Mouse (Mus musculus) leukemia stem cell, adult 10-12 weeks (primary cell): ENCODE measurements around the gene Elmo3. TPM values are rescaled to one million over a fixed set of nuclear protein-coding genes. Genes with fewer than 3 reads are reported as not detected.

Experiments used
- polyA plus RNA-seq: library from polyadenylated mRNA; stranded (reverse); fragments of >175 nt; gene quantifications from 2 replicates; pipeline ENCODE4 v1.2.3, GENCODE M21; 2012; ENCODE audit warnings: low replicate concordance

The Elmo3 gene
- 1.1 and 2.1 TPM in 2 replicates for polyA plus RNA-seq

GRCm38 (mm10) chr8:105305211-105306145, at the start of gene Elmo3:
Gene Elmo3 (plus strand): TSS chr8:105305601.

DNA sequence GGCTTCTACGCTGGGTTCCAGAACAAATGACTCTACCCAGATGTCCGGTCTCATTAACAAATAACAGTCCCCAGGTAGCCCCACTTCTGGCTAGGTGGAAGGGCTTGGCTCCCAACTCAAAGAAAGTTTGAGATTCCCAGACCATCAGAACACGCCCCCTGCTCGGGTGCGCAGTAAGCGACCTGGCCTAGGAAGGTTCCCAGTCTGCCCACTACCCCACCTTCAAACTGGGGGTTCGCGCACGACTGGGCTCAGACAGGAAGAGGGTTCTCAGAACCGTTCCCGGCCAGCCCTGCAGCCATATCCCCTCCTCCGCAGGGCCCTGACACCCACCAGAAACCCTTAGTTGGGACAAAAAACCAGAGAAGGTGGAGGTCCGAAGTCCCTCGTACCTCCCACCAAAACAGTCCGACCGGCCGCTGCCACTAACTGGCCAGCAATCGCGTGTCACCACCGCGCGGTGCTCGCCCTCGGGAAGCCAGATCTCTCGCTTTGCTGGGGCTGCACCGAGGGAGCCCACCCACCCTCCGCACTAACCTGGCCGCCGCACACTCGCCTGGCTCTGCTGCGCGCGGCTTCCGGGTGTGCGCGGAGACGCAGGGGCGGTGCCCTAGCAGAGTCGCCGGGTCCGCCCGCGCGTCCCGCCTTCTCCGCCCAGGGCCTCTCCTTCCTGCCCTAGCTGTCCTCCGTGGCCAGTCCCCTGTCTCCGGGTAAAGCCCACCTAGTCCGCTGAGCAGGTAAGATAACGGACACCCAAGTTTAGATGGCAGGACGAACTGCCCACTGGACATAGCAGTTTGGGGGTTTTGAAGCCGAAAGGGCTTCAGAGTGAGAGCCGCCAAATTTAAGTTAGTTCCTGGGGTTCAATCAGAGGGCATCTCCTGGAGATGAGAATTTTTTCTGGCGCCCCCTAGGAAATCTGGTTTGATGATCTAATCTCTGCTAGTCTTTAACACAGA, 41.1 kb upstream of the Elmo3 start, which contains the start of the genes Tradd and Fbxl8:
TSS of gene Tradd (minus strand) at position 586 of the 959 bp plus-strand sequence.
TSS of gene Fbxl8 (plus strand) at position 625 of the 959 bp plus-strand sequence.

DNA sequence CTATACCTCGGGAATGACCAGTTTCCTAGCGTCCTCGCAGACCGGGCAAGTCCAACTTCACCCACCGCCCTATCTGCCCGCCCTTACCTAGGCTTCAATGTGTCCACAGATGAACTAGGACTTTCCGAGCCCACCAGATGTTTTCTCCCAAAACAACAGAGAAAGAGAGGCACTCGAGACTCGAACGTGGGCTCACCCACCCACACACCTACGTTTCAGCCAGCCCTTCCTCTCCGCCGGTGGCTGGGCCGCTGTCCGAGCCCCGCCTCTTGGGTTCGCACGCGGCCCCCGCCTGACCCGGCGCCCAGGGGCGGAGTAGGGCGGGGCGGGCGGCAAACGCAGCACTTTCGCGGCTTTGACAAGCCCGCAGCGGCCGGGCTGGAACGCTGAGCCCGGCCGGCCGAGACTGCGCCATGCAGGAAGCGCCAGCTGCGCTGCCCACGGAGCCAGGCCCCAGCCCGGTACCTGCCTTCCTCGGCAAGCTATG, 35.9 kb upstream of the Elmo3 start, which contains the start of gene Hsf4:
TSS of gene Hsf4 (plus strand) at position 341 of the 487 bp plus-strand sequence.

DNA sequence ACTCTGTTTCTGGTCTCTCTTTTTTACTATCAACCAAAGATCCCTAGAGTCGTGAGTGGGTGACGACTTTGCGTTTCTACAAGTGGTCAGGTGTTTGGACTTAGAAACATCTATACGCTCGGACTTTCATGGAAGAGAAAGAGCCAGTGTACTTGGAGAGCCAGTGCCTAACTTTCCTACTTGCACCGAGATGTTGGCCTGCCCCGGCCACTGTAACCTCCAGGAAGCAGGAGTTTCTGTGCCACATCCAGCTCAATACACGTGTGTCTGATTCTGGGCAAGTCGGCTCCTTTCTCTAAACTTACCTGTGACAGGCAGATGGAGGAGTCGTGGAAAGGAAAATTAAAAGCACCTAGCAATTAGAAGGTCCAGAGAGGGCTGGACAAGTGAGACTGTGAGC, 29.6 kb upstream of the Elmo3 start, which contains the start of gene Nol3:
TSS of gene Nol3 (plus strand) at position 301 of the 400 bp plus-strand sequence.

DNA sequence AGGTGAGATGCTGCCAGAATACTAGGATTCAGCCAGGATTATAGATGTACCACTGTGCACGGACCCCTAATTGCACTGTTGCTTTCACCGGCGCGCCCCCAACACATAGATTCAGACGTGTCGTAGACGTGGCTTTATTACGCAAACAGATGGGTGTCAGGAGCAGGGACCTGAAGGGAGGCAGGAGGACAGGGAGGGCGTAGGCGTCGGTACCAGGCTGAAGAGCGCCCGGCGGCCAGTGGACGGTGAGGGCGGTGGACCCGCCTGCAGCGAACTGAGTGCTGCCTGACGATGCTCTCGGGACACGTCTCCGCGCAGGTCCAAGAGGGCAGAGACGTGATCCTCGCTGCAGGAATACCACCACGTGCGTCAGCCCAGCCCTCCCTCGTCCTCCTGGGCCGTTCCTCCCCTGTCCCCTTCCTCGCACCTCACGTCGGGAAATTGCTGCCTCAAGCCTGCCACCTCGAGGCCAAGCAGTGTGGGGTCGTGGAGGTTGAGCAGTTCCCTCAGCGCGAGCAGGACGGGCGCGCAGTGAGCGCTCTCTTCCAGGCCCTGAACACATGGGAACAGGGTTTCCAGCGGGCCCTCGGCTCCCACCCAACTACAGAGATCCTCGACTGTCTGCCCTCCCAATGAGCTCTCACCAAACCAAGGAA, 15.5 kb upstream of the Elmo3 start, which contains the start of gene 4931428F04Rik:
TSS of gene 4931428F04Rik (minus strand) at position 60 of the 656 bp plus-strand sequence.

DNA sequence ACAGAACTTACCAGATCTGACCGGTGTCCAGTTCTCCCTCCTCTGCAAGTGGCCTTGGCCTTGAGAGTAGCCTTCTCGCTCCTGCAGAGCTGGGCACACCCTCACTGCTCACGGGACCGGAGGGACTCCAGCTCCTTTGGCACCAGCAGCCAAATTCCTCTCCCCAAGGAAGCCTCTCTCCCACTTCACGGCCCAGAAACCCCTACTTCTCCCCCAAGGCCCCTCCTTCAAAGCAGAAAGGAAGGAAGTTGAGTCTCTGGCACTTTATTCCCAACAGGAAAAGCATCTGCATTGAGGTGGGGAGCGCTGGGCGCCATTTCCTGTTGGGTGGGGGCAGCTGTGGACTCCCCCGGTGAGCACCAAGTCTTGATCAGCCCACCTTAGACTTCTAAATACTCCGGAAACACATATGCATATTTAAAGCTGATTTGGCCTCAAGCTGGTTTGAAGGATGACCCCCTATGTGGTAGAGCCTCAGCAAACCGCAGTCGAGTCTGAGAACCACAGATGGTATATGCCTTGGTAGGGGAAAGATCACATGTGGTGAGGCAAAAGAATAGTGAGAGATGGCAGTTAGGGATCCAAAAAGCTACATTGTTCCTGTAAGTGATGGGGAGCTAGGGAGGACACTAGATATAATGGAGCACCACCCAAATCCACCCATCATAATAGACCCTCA, 9.4 kb upstream of the Elmo3 start, which contains the start of gene Exoc3l:
TSS of gene Exoc3l (minus strand) at position 207 of the 679 bp plus-strand sequence.

GRCm38 (mm10) chr8:105297511-105298192, 7.7 kb upstream of the Elmo3 start, which contains the start of gene E2f4:
Gene E2f4 (plus strand): TSS chr8:105297663.

GRCm38 (mm10) chr8:105326141-105326672, 20.8 kb downstream of the Elmo3 start, which contains the start of the genes Lrrc29 and Tmem208:
Gene Lrrc29 (minus strand): TSS chr8:105326278.
Gene Tmem208 (plus strand): TSS chr8:105326354.

GRCm38 (mm10) chr8:105347428-105348221, 42.2 kb downstream of the Elmo3 start, which contains the start of gene Fhod1:
Gene Fhod1 (minus strand): TSS chr8:105347953.

GRCm38 (mm10) chr8:105348450-105349095, 43.2 kb downstream of the Elmo3 start, which contains the start of gene Slc9a5:
Gene Slc9a5 (plus strand): TSS chr8:105348843.

Other genes starting within 250 kb of the Elmo3 start
- not detected in 2 replicates for gene Ces3b, start 221.8 kb upstream of the Elmo3 start, polyA plus RNA-seq
- gene Ces4a, start 173.8 kb upstream of the Elmo3 start, polyA plus RNA-seq: not detected in 2 replicates
- gene Cbfb, start 134.9 kb upstream of the Elmo3 start, polyA plus RNA-seq: 6.1 and 10.6 TPM in 2 replicates
- 4.3 and 5.7 TPM in 2 replicates for gene D230025D16Rik, start 80.5 kb upstream of the Elmo3 start, polyA plus RNA-seq
- gene B3gnt9, start 50.4 kb upstream of the Elmo3 start, polyA plus RNA-seq: 9.6 and 20.1 TPM in 2 replicates
- 23.2 and 23.7 TPM in 2 replicates for gene Tradd, start 41.0 kb upstream of the Elmo3 start, polyA plus RNA-seq
- 9.4 and 9.9 TPM in 2 replicates for gene Fbxl8, start 41.0 kb upstream of the Elmo3 start, polyA plus RNA-seq
- gene Hsf4, start 35.8 kb upstream of the Elmo3 start, polyA plus RNA-seq: 0.42 and 0.66 TPM in 2 replicates
- gene Nol3, start 29.5 kb upstream of the Elmo3 start, polyA plus RNA-seq: 0.16 and 0.17 TPM in 2 replicates
- 0.70 and 1.6 TPM in 2 replicates for gene 4931428F04Rik, start 15.7 kb upstream of the Elmo3 start, polyA plus RNA-seq
- gene Exoc3l, start 9.5 kb upstream of the Elmo3 start, polyA plus RNA-seq: 8.9 and 13.3 TPM in 2 replicates
- gene E2f4, start 7.9 kb upstream of the Elmo3 start, polyA plus RNA-seq: 112 and 208 TPM in 2 replicates
- 1.7 and 5.1 TPM in 2 replicates for gene Lrrc29, start 20.7 kb downstream of the Elmo3 start, polyA plus RNA-seq
- gene Tmem208, start 20.8 kb downstream of the Elmo3 start, polyA plus RNA-seq: 33.2 and 55.2 TPM in 2 replicates
- 12.1 and 15.3 TPM in 2 replicates for gene Fhod1, start 42.4 kb downstream of the Elmo3 start, polyA plus RNA-seq
- gene Slc9a5, start 43.2 kb downstream of the Elmo3 start, polyA plus RNA-seq: 1.3 and 1.5 TPM in 2 replicates
- not detected in 2 replicates for gene Plekhg4, start 67.7 kb downstream of the Elmo3 start, polyA plus RNA-seq
- not detected in 2 replicates for gene Kctd19, start 107.9 kb downstream of the Elmo3 start, polyA plus RNA-seq
- gene Lrrc36, start 108.0 kb downstream of the Elmo3 start, polyA plus RNA-seq: 0.57 and 0.61 TPM in 2 replicates
- 2.1 and 3.3 TPM in 2 replicates for gene Tppp3, start 165.9 kb downstream of the Elmo3 start, polyA plus RNA-seq
- 5.9 and 9.0 TPM in 2 replicates for gene Zdhhc1, start 191.3 kb downstream of the Elmo3 start, polyA plus RNA-seq
- gene Hsd11b2, start 213.2 kb downstream of the Elmo3 start, polyA plus RNA-seq: not detected in 2 replicates